Mouse (Mus musculus): ENCODE measurements around the gene Psma3. TPM values are rescaled to one million over a fixed set of nuclear protein-coding genes. Genes with fewer than 3 reads are reported as not detected.
"Not testable (repeated sequence)": the region's sequence is repeated elsewhere in the genome, so short reads cannot be mapped to it uniquely, and the experiment has no call there.

Psma3 gene
- polyA plus RNA-seq, 1 experiment from 2014 or later: 532 TPM

DNA sequence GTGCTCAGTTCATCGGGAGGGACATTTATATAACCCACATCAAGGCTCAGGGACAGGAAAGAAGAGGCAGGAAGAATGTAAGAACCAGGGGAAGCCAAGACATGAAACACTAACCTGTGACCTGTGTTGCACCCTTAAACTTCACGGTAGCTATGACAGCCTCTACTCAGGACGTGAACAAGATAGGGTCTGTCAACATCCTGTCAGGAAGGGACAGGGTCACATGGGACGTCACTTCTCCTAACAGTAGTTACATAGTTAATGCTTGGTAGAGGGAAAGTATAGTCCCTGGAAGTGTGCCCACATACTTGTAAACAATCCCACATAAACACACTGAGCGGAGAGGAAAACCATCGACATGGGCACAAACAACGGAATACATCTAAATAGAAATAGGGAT lies 32.5 kb downstream of the Psma3 start:
- Histone ChIP-seq H3K36me3 (peaks cover 53% of the 10 kb centered on the region), H3K4me1 (peaks cover under 1% of the 10 kb centered on the region; the same call in 1 of the 2 replicates), H3K9me3 (replicated peaks) (no peaks in the 10 kb centered on the region), H3K27ac (no peak overlapping the region), H3K4me3 (no peak overlapping the region), H3K9ac (no peak overlapping the region), H3K27me3 (no peaks in the 10 kb centered on the region), H3K4me2 (replicated peaks) (no peak overlapping the region)
- no peak for ATAC-seq (ENCODE audit: low FRiP score)
- WGBS: 88% methylated on average over 7 of the region's 7 CpGs

DNA sequence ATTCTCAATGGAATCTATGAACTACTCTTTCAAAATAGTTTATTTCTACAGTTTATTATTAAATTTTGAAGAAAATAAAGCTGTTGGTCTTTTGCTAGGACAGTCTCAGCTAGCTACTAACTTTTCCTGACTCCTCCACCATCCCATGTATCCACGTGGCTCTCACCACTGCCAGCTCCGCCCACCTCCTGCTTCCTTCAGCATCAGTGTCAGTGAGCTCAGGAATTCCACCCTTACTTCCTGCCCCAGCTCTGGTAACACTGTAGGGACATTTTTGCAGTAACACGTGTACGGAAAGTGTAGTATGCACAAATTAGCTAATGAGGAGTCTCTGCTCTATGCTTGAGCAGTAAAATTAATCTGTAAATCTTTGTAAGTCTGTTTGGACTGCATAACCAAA lies 35.3 kb downstream of the Psma3 start:
- no peak for ATAC-seq (ENCODE audit: low FRiP score)
- no peak overlapping the region for H3K4me2 ChIP-seq (replicated peaks)
- 65% methylated on average over 4 of the region's 4 CpGs for WGBS
- no peak overlapping the region for H3K4me3 ChIP-seq
- H3K27me3 ChIP-seq: no peaks in the 10 kb centered on the region
- no peaks in the 10 kb centered on the region for H3K9me3 ChIP-seq (replicated peaks)
- H3K27ac ChIP-seq: no peak overlapping the region
- no peak overlapping the region for H3K9ac ChIP-seq
- H3K36me3 ChIP-seq: peaks cover 46% of the 10 kb centered on the region
- peaks cover 17% of the 10 kb centered on the region for H3K4me1 ChIP-seq

DNA sequence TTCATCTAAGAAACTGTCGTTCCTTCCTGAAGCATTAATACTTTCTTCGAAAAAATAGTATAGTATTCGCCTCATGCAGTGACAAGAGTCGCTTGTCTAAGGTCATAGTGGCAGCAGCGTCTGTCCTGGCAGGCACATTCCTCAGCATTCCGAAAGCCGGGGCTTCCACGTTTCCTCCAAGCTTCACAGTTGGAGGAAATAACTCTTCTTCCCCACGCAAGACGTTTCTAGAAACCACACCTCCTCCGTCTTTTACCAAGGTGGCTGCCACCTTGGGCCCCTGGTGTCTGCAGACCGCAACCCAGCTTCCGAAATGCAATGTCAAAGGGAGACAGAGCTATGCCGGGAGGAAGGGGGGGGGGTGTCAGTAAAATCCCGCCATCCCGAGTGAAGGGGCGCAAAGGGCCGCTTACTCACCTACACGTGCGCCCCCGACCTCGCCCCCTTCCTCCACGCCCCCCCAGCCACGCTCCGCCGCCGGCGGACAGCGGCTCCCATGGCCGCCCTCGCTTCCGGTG lies 40.5 kb downstream of the Psma3 start:
- peaks cover 21% of the 10 kb centered on the region for H3K4me1 ChIP-seq
- H3K9me3 ChIP-seq (replicated peaks): no peaks in the 10 kb centered on the region
- H3K36me3 ChIP-seq: peaks cover 17% of the 10 kb centered on the region
- no peaks in the 10 kb centered on the region for H3K27me3 ChIP-seq
- peak overlapping the region; percentile 88 for H3K4me3 ChIP-seq
- H3K9ac ChIP-seq: peak overlapping the region; percentile 82
- H3K27ac ChIP-seq: peak overlapping the region; percentile 98
- no peak for ATAC-seq (ENCODE audit: low FRiP score)
- WGBS: 2% methylated on average over 32 of the region's 32 CpGs
- peak overlapping the region; percentile 79 for H3K4me2 ChIP-seq (replicated peaks)

DNA sequence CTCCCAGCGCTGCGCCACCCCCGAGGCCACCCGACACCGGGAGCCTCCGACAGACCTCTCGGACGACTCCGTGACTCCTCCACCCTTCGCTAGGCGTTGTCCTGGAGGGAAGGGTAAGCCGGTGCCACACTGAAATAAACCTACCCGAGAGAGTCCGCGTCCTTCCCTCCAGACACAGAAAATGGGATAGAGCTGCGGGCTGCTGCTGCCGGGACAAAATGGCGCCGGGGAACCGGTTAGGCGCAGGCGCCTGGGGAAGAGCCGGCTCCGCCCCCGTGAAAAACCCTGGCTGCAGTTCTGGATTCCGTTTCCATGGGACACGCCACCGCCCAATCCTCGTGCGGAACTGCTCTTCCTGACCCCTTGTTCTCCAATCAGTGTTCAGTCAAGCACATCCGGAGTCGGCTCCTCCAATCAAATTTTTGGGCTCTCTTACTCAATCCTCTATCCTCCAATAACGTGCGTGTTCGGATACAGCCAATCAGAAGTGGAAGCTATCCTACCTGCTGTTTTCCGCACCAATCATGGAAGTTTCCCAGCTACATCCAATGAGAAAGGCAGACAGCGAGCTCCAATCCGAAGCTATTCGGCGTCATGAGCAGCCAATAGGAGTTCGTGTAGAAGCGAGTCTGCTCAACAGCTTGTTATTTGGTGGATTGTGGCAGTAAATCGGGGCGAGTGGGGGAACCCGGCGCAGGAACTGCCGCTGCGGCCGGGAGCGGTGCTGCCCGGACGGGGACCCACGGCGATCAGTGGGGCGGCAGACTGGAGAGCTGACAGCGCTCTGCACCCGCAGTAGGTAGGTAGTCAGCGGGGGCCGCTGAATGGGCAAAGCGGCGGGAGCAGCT lies 41.2 kb downstream of the Psma3 start, which contains the start of gene Arid4a:
Arid4a (plus strand) TSS at position 628 of the 848 bp plus-strand sequence.
- under 1% methylated on average over 61 of the region's 61 CpGs for WGBS
- peak within 1 kb of the TSS; percentile 79 for H3K4me2 ChIP-seq (replicated peaks)
- peak within 1 kb of the TSS; percentile 94 for H3K4me3 ChIP-seq
- no peaks in the 10 kb centered on the region for H3K27me3 ChIP-seq
- H3K9me3 ChIP-seq (replicated peaks): no peaks in the 10 kb centered on the region
- H3K9ac ChIP-seq: peak within 1 kb of the TSS; percentile 93
- peak within 1 kb of the TSS; percentile 98 for H3K27ac ChIP-seq
- peaks cover 17% of the 10 kb centered on the region; the same call in 1 of the 2 replicates for H3K36me3 ChIP-seq
- H3K4me1 ChIP-seq: peaks cover 21% of the 10 kb centered on the region
- ATAC-seq (ENCODE audit: low FRiP score): peak; percentile 99

DNA sequence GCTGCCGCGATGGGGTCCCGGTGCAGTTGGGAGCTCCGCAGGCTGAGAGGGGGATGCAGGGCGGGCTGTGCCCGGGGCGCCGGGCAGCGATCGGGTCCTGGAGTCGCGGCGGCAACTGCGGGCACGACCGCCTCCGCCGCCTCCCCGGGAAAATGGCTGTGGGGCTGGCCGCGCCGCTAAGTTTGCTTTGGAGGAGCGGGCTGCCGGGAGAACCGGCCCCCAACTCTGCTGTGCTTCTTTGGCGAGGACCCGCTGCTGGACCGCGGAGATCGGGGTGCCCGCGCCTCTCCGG lies 41.7 kb downstream of the Psma3 start:
- peak overlapping the region; percentile 94 for H3K27ac ChIP-seq
- no peaks in the 10 kb centered on the region for H3K9me3 ChIP-seq (replicated peaks)
- ATAC-seq (ENCODE audit: low FRiP score): peak; percentile 53; the same call in 1 of the 2 replicates
- peaks cover 23% of the 10 kb centered on the region; the same call in 1 of the 2 replicates for H3K36me3 ChIP-seq
- peaks cover 21% of the 10 kb centered on the region for H3K4me1 ChIP-seq
- H3K4me2 ChIP-seq (replicated peaks): peak overlapping the region; percentile 60
- under 1% methylated on average over 17 of the region's 33 CpGs for WGBS
- peak overlapping the region; percentile 94 for H3K4me3 ChIP-seq
- peak overlapping the region; percentile 93 for H3K9ac ChIP-seq
- H3K27me3 ChIP-seq: no peaks in the 10 kb centered on the region

DNA sequence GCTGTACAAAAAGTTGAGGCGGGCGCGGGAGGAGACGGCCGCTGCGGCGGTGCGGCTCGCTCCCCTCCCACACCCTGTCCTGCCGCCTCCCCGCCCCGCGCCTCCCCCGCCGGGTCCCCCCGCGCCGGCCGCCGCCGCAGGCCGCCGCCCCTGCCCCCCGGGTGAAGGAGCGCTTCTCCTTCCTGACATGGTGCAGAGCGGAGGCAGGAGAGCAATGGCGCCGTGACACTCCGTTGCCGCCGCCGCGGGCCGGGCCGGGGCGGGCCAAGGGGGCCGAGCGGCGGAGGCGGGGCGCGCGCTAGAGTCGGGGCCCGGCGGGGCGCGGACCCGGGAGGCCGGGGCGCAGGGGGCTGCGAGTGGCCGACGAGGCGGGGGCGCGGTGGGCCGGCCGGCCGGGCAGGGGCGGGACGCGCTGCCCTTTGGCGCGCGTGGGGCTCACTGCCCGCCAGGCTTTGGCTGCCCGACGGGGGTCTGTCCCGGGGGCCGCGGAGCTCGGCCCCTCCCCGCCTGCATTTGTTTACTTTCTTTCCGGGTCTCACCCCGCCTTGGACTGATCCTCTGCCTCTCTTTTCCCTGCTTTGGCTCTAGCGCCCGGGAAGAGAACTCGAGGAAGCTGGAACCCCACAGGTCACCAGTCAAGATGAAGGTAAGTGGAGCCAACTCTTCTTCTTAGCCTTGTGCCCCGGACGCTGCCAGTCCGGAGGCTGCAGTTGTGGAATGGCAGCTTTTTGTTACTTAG lies 42.3 kb downstream of the Psma3 start:
- ATAC-seq (ENCODE audit: low FRiP score): peak; percentile 6; the same call in 1 of the 2 replicates
- WGBS: 0% methylated on average over 54 of the region's 82 CpGs
- Histone ChIP-seq H3K4me1 (peaks cover 21% of the 10 kb centered on the region), H3K36me3 (peaks cover 26% of the 10 kb centered on the region; the same call in 1 of the 2 replicates), H3K4me3 (peak overlapping the region; percentile 94), H3K9ac (peak overlapping the region; percentile 93), H3K27ac (peak overlapping the region; percentile 94), H3K4me2 (replicated peaks) (peak overlapping the region; percentile 60), H3K9me3 (replicated peaks) (no peaks in the 10 kb centered on the region), H3K27me3 (no peaks in the 10 kb centered on the region)

DNA sequence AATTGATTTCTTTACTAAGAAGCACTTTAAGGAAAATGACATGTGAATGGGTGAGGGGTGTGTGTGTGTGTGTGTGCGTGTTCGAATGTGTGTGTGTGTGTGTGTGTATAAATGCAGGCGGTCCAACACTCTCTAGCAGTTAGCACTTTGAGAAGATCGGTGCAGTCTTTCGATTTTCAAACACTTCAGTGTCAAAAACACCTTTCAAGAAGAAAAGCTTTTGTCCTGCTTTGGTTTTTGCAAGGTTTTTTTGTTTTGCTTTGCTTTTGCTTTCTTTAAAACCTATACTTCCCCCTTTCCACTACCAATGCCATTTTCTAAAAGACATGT lies 42.8 kb downstream of the Psma3 start:
- peak overlapping the region; percentile 94; the same call in 1 of the 2 replicates for H3K27ac ChIP-seq
- WGBS: 18% methylated on average over 5 of the region's 5 CpGs
- ATAC-seq (ENCODE audit: low FRiP score): no peak
- H3K36me3 ChIP-seq: peaks cover 27% of the 10 kb centered on the region; the same call in 1 of the 2 replicates
- no peaks in the 10 kb centered on the region for H3K9me3 ChIP-seq (replicated peaks)
- H3K27me3 ChIP-seq: no peaks in the 10 kb centered on the region
- H3K4me3 ChIP-seq: peak overlapping the region; percentile 94
- H3K4me1 ChIP-seq: peaks cover 18% of the 10 kb centered on the region
- H3K4me2 ChIP-seq (replicated peaks): peak overlapping the region; percentile 60
- H3K9ac ChIP-seq: peak overlapping the region; percentile 93

DNA sequence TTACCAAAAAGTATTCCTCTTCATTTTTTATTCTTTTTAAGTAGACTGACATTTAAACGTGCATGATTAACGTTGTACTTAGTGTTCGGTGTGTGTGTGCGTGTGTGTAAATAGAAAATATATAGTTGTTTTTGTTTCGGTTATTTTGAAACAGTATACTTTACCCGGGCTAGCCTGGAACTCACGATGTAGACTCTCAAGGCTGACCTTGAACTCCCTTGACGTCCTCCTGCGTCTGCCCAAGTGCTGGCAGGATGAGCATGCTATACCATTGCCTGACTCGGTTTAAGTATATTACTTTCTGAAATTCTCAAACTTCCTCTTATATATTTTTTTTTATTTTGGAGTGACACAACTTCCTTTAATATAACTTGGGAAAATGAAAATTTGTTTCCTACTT lies 43.4 kb downstream of the Psma3 start:
- peaks cover 31% of the 10 kb centered on the region; the same call in 1 of the 2 replicates for H3K36me3 ChIP-seq
- ATAC-seq (ENCODE audit: low FRiP score): no peak
- H3K27me3 ChIP-seq: no peaks in the 10 kb centered on the region
- H3K27ac ChIP-seq: no peak overlapping the region
- no peaks in the 10 kb centered on the region for H3K9me3 ChIP-seq (replicated peaks)
- 85% methylated on average over 10 of the region's 10 CpGs for WGBS
- no peak overlapping the region for H3K4me3 ChIP-seq
- H3K4me1 ChIP-seq: peaks cover 15% of the 10 kb centered on the region
- H3K4me2 ChIP-seq (replicated peaks): peak overlapping the region; percentile 60; the same call in 1 of the 2 replicates
- H3K9ac ChIP-seq: no peak overlapping the region

DNA sequence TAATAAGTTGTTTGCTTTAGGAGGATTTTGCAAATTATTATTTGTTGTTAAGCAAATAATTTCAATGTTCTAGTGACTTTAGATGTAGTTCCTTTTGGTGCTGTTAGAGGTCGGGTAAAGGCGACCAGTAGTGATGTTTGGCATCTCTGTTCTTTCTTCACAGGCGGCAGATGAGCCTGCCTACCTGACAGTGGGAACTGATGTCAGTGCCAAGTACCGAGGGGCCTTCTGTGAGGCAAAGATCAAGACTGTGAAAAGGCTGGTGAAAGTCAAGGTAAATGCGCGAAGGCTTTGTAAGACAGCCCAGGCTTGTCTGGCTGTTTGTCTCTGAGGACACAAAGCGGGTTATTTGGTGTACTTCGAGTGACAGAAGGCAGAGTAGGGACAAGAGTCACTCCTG lies 44.8 kb downstream of the Psma3 start:
- no peak for ATAC-seq (ENCODE audit: low FRiP score)
- Histone ChIP-seq H3K4me2 (replicated peaks) (no peak overlapping the region), H3K9me3 (replicated peaks) (no peaks in the 10 kb centered on the region), H3K36me3 (peaks cover 44% of the 10 kb centered on the region), H3K4me3 (no peak overlapping the region), H3K27me3 (no peaks in the 10 kb centered on the region), H3K4me1 (peaks cover 7% of the 10 kb centered on the region), H3K27ac (no peak overlapping the region), H3K9ac (no peak overlapping the region)
- WGBS: 88% methylated on average over 8 of the region's 8 CpGs

DNA sequence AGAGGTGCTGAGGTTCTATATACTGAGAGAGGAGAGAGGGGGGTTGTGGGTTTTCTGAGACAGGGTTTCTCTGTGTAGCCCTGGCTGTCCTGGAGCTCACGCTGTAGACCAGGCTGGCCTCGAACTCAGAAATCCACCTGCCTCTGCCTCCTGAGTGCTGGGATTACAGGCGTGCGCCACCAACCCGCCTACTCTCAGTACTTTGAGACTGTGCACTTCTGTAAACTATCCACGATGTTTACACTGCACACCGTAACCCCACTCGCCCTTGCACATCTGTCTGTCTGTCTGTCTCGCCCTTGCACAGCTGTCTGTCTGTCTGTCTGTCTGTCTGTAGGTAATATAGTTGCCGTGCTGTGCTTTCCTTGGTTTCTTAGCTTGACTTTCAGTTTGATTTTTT lies 50.0 kb downstream of the Psma3 start:
- Histone ChIP-seq H3K4me2 (replicated peaks) (no peak overlapping the region), H3K9ac (no peak overlapping the region), H3K27me3 (no peaks in the 10 kb centered on the region), H3K4me1 (no peaks in the 10 kb centered on the region), H3K36me3 (peaks cover 88% of the 10 kb centered on the region), H3K4me3 (no peak overlapping the region), H3K27ac (no peak overlapping the region), H3K9me3 (replicated peaks) (no peaks in the 10 kb centered on the region)
- ATAC-seq (ENCODE audit: low FRiP score): no peak
- WGBS: 96% methylated on average over 10 of the region's 10 CpGs

DNA sequence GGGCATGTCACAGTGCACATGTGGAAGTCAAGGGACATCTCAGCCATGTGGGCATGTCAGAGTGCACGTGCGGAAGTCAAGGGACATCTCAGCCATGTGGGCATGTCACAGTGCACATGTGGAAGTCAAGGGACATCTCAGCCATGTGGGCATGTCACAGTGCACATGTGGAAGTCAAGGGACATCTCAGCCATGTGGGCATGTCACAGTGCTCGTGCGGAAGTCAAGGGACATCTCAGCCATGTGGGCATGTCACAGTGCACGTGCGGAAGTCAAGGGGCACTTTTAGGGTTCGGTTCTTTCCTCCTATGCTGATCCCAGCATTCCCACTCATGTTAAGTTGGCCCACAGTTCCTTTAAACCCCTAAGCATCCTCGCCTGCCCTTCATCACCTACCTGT lies 53.8 kb downstream of the Psma3 start:
- H3K27ac ChIP-seq: not testable (repeated sequence)

DNA sequence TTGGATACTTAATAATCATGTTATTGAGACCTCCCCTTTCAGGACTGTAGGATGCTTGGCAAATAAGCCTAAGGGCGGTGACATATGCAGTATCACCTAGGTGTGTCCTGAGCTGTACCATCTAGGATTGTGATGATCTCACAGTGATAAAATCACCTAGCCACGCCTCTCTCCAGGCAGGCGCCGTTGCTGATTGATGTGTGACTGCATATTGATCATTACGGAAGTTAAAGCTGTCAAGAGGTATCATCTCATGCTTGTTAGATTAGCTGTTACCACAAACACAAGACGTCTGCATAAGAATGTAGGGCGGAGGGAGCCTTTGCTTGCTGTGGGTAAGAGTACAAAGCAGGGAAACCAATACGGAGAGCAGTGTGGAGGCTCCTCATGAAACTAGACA lies 55.8 kb downstream of the Psma3 start:
- Histone ChIP-seq H3K4me1 (no peaks in the 10 kb centered on the region), H3K27me3 (no peaks in the 10 kb centered on the region), H3K4me2 (replicated peaks) (no peak overlapping the region), H3K9me3 (replicated peaks) (no peaks in the 10 kb centered on the region), H3K9ac (no peak overlapping the region), H3K36me3 (peaks cover 51% of the 10 kb centered on the region), H3K27ac (no peak overlapping the region), H3K4me3 (no peak overlapping the region)
- 88% methylated on average over 8 of the region's 8 CpGs for WGBS
- ATAC-seq (ENCODE audit: low FRiP score): no peak

More for the DNA sequence above, 53.8 kb downstream of the Psma3 start:
- H3K4me3 ChIP-seq; H3K4me2 ChIP-seq (replicated peaks); H3K27me3 ChIP-seq; H3K9me3 ChIP-seq (replicated peaks); H3K4me1 ChIP-seq; H3K9ac ChIP-seq; ATAC-seq (ENCODE audit: low FRiP score): not testable (repeated sequence)
- WGBS: 91% methylated on average over 8 of the region's 8 CpGs
- peaks cover 71% of the 10 kb centered on the region for H3K36me3 ChIP-seq
